Mouse (Mus musculus) kidney, postnatal 25 days (tissue): ENCODE data around the gene Lbhd2.

Source experiments
- DNase-seq, 2 experiments: peaks; one replicate each; pipeline ENCODE4 v3.0.0; 2021; ENCODE audit warnings: mixed read lengths in 2 of 2

The Lbhd2 gene

GRCm38 (mm10) chr12:111448931-111449705 lies 42.5 kb downstream of the Lbhd2 start:
- DNase-seq, result peak; percentile 86 to 92

DNA sequence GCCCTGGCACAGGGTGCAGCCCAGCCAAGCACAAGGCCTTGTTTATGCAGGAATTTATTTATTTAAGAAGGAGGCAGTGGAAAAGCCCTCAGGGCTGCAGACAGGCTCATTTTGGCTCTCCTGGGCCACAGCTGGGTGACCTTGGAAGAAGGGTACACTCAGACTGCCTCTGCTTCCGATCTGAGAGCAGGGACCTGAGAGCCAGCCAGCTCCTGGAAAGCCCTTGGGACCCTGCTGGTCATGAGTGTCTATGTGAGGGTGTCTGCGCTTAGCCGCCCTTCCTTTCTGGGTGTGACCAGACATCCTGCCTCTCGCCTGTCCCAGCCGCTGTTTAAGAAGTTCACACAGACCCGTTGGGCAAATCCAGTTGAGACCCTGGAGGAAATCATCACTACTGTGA lies 43.8 kb downstream of the Lbhd2 start:
- DNase-seq, result peak; percentile 83 to 94

- no peak for DNase-seq
Measured at GRCm38 (mm10) chr12:111451561-111451960, 45.0 kb downstream of the Lbhd2 start.

DNA sequence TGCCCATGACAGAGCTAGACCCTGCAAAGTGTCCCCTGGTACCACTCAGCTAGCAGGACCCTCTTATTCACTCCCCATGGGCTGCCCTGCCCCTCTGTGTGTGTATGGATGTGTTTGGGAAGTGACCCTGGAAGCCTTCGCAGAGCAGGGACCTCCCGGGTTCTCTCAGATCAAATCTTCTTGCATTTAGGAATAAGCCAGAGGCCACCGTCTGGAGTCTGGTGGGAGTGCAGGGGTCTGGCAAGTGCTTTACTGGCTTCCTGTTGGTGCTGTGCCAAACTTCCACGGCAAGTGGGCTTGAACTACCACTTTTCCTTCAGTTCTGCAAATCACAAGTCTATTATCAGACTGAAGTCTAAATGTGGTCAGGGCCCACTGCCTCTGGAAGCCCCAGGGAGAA lies 47.4 kb downstream of the Lbhd2 start:
- DNase-seq, result peak in 1 of 2 experiments; percentile 41

GRCm38 (mm10) chr12:111454543-111455280 lies 48.1 kb downstream of the Lbhd2 start:
- no peak for DNase-seq

DNA sequence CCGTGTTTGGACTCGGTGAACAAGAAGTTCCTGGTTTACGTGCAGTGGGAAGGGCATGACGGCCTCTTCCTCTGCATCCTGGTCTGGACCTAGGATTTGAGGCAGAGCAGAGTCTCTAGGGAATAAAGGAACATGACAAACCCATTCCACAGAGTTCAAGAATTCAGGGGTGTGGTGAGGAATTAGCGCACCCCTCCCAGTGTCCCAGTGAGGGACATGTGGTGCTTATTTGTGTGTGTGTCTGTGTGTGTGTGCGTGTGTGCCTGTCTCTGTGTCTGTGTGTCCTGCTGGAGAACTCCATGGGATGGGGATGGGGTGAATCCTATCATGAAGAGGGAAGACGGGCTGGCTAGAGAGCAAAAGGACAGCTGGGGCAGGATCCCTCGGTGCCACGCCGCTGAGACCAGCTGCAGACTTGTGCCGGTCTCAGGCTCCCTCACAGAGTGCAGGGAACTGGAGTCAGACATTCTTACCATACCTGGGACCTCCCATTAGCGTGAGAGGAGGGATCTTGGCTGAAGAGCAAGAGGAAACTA lies 48.8 kb downstream of the Lbhd2 start:
- peak; percentile 40 to 62 for DNase-seq

DNA sequence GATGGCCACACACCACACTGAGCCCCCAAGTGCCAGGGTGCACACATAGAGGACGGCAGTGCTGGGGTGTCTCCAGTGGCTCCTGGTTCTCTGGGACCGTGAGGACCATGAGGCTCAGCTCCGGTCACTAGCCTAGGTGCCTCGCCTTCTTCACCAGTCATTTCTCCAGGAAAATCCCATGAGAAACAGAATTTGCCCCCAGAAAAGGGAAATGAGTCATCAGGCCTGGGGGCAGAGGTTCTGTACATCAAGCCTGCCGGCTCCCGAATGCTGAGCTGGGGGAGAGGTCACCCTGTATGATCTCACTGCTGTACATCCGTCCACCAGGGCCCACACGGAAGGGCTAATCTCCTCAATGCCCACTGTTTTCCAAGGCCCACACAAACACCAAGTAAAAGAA lies 49.3 kb downstream of the Lbhd2 start:
- no peak for DNase-seq

GRCm38 (mm10) chr12:111457742-111458141 lies 51.1 kb downstream of the Lbhd2 start:
- peak in 1 of 2 experiments; percentile 22 for DNase-seq
